Mouse (Mus musculus) forebrain, embryonic 14.5 days (tissue): ENCODE measurements around the gene Gm281. TPM values are rescaled to one million over a fixed set of nuclear protein-coding genes. Genes with fewer than 3 reads are reported as not detected.

Experiments
- ATAC-seq: fragments of 200-750 bp; cut with Nextera tagmentation; 2 replicates; pipeline ENCODE4 v1.8.0; 2017; ENCODE audit warnings: mild to moderate bottlenecking, moderate library complexity
- DNase-seq: peaks from one replicate; pipeline ENCODE4 v3.0.0-alpha.2; 2015; ENCODE audit warnings: low spot score
- H3K27ac ChIP-seq: fragments of 300-500 bp; sonication (generic); 2 replicates; pipeline ENCODE4 v1.5.1; 2014; ENCODE audit warnings: low read depth, mild to moderate bottlenecking, control low read depth, low read length, moderate library complexity
- H3K27me3 ChIP-seq: fragments of 300-500 bp; sonication (generic); replicated peaks from 2 replicates; pipeline ENCODE4 v1.6.1; 2014; ENCODE audit warnings: low read length, control low read depth, mixed read lengths; ENCODE audit not compliant: control insufficient read depth, insufficient read depth
- H3K36me3 ChIP-seq: fragments of 300-500 bp; sonication (generic); 2 replicates; pipeline ENCODE4 v1.6.1; 2014; ENCODE audit warnings: low read length, control low read depth; ENCODE audit not compliant: control insufficient read depth, insufficient read depth
- H3K4me1 ChIP-seq: fragments of 300-500 bp; sonication (generic); 2 replicates; pipeline ENCODE4 v1.6.1; 2014; ENCODE audit warnings: antibody characterized with exemption, low read length, control low read depth; ENCODE audit not compliant: control insufficient read depth, insufficient read depth
- H3K4me2 ChIP-seq: fragments of 300-500 bp; sonication (generic); 2 replicates; pipeline ENCODE4 v1.6.1; 2014; ENCODE audit warnings: mild to moderate bottlenecking, control low read depth, low read length
- H3K4me3 ChIP-seq: fragments of 300-500 bp; sonication (generic); 2 replicates; pipeline ENCODE4 v1.5.1; 2014; ENCODE audit warnings: low read depth, low read length, control low read depth
- H3K9ac ChIP-seq: fragments of 300-500 bp; sonication (generic); 2 replicates; pipeline ENCODE4 v1.6.1; 2014; ENCODE audit warnings: mild to moderate bottlenecking, low read length, control low read depth, moderate library complexity
- H3K9me3 ChIP-seq: fragments of 300-500 bp; sonication (generic); replicated peaks from 2 replicates; pipeline ENCODE4 v1.6.1; 2016; ENCODE audit warnings: low read length, control low read depth, mixed read lengths; ENCODE audit not compliant: control insufficient read depth
- WGBS: fragments of 180-500 bp; shearing (Covaris S2); extraction: QIAGEN DNeasy Blood & Tissue Kit; methylation state at CpG from one replicate; pipeline ENCODE4 v1.1.7; 2014; 5-methylcytosine and 5-hydroxymethylcytosine counted together
- polyA plus RNA-seq: library from polyadenylated mRNA; unstranded; fragments of >200 nt; fragmentation: Nextera tagmentation; extraction: Ambion mirVana; gene quantifications from 2 replicates; pipeline ENCODE4 v1.2.1, GENCODE M21; 2014

Gene Gm281
- polyA plus RNA-seq, 1 experiment from 2014 or later = not detected

GRCm38 (mm10) chr14:13906461-13906860 is 7.8 kb downstream of the Gm281 start:
- Histone ChIP-seq H3K4me3 (no peak overlapping the region), H3K27ac (no peak overlapping the region), H3K27me3 (no peaks in the 10 kb centered on the region), H3K9ac (no peak overlapping the region), H3K9me3 (no peaks in the 10 kb centered on the region), H3K4me1 (no peaks in the 10 kb centered on the region), H3K4me2 (no peak overlapping the region), H3K36me3 (no peaks in the 10 kb centered on the region)
- no peak for DNase-seq
- 91% methylated on average over 1 of the region's 1 CpGs for WGBS
- no peak for ATAC-seq

- Histone ChIP-seq H3K9me3 (no peaks in the 10 kb centered on the region), H3K4me2 (peak overlapping the region; percentile 67), H3K27me3 (no peaks in the 10 kb centered on the region), H3K4me1 (no peaks in the 10 kb centered on the region), H3K27ac (no peak overlapping the region), H3K9ac (peak overlapping the region; percentile 65), H3K4me3 (peak overlapping the region; percentile 38), H3K36me3 (no peaks in the 10 kb centered on the region)
- peak; percentile 92 for ATAC-seq
- WGBS = under 1% methylated on average over 22 of the region's 22 CpGs
- DNase-seq = peak; percentile 91
These were observed 12.6 kb downstream of the Gm281 start for GRCm38 (mm10) chr14:13901611-13902067.

GRCm38 (mm10) chr14:13895198-13895597 is 19.1 kb downstream of the Gm281 start:
- no peak overlapping the region for H3K9ac ChIP-seq
- no peaks in the 10 kb centered on the region for H3K36me3 ChIP-seq
- no peak for DNase-seq
- no peak overlapping the region for H3K4me3 ChIP-seq
- H3K9me3 ChIP-seq = no peaks in the 10 kb centered on the region
- no peak overlapping the region for H3K27ac ChIP-seq
- H3K27me3 ChIP-seq = no peaks in the 10 kb centered on the region
- no peak overlapping the region for H3K4me2 ChIP-seq
- no peaks in the 10 kb centered on the region for H3K4me1 ChIP-seq
- ATAC-seq = no peak

GRCm38 (mm10) chr14:13893748-13894147 is 20.5 kb downstream of the Gm281 start:
- H3K4me2 ChIP-seq = no peak overlapping the region
- no peaks in the 10 kb centered on the region for H3K36me3 ChIP-seq
- no peaks in the 10 kb centered on the region for H3K27me3 ChIP-seq
- no peak for DNase-seq
- H3K9ac ChIP-seq = no peak overlapping the region
- H3K9me3 ChIP-seq = no peaks in the 10 kb centered on the region
- H3K27ac ChIP-seq = no peak overlapping the region
- H3K4me3 ChIP-seq = no peak overlapping the region
- WGBS = 86% methylated on average over 3 of the region's 3 CpGs
- no peaks in the 10 kb centered on the region for H3K4me1 ChIP-seq
- ATAC-seq = no peak

- no peak for ATAC-seq
- DNase-seq = no peak
- Histone ChIP-seq H3K27me3 (no peaks in the 10 kb centered on the region), H3K4me1 (no peaks in the 10 kb centered on the region), H3K4me3 (no peak overlapping the region), H3K9ac (no peak overlapping the region), H3K27ac (no peak overlapping the region), H3K4me2 (no peak overlapping the region), H3K36me3 (no peaks in the 10 kb centered on the region), H3K9me3 (no peaks in the 10 kb centered on the region)
These were observed 52.9 kb downstream of the Gm281 start for GRCm38 (mm10) chr14:13861416-13861815.

GRCm38 (mm10) chr14:13812801-13813479 is 101.3 kb downstream of the Gm281 start:
- no peaks in the 10 kb centered on the region for H3K27me3 ChIP-seq
- H3K9ac ChIP-seq = no peak overlapping the region
- no peaks in the 10 kb centered on the region for H3K4me1 ChIP-seq
- H3K27ac ChIP-seq = no peak overlapping the region
- no peaks in the 10 kb centered on the region for H3K9me3 ChIP-seq
- DNase-seq (peak; percentile 71), ATAC-seq (peak; percentile 80)
- 82% methylated on average over 3 of the region's 3 CpGs for WGBS
- H3K4me3 ChIP-seq = no peak overlapping the region
- H3K4me2 ChIP-seq = no peak overlapping the region
- no peaks in the 10 kb centered on the region for H3K36me3 ChIP-seq

GRCm38 (mm10) chr14:13790446-13790845 is 123.8 kb downstream of the Gm281 start:
- Histone ChIP-seq H3K4me3 (no peak overlapping the region), H3K9me3 (no peaks in the 10 kb centered on the region), H3K9ac (no peak overlapping the region), H3K4me2 (no peak overlapping the region), H3K27me3 (no peaks in the 10 kb centered on the region), H3K27ac (no peak overlapping the region), H3K36me3 (no peaks in the 10 kb centered on the region), H3K4me1 (no peaks in the 10 kb centered on the region)
- no peak for DNase-seq
- no peak for ATAC-seq
- 59% methylated on average over 1 of the region's 1 CpGs for WGBS

- 33% methylated on average over 1 of the region's 1 CpGs for WGBS
- DNase-seq = no peak
- no peaks in the 10 kb centered on the region for H3K27me3 ChIP-seq
These were observed 124.3 kb downstream of the Gm281 start for GRCm38 (mm10) chr14:13790001-13790400.

GRCm38 (mm10) chr14:13782970-13783369 is 131.3 kb downstream of the Gm281 start:
- no peaks in the 10 kb centered on the region for H3K4me1 ChIP-seq
- ATAC-seq (no peak), DNase-seq (no peak)
- H3K27ac ChIP-seq = no peak overlapping the region
- H3K27me3 ChIP-seq = no peaks in the 10 kb centered on the region
- no peaks in the 10 kb centered on the region for H3K36me3 ChIP-seq
- 73% methylated on average over 4 of the region's 4 CpGs for WGBS
- no peak overlapping the region for H3K9ac ChIP-seq
- no peaks in the 10 kb centered on the region for H3K9me3 ChIP-seq
- H3K4me3 ChIP-seq = no peak overlapping the region
- no peak overlapping the region for H3K4me2 ChIP-seq

More at GRCm38 (mm10) chr14:13790001-13790400, 124.3 kb downstream of the Gm281 start:
- no peak overlapping the region for H3K27ac ChIP-seq
- no peak overlapping the region for H3K9ac ChIP-seq
- no peak overlapping the region for H3K4me3 ChIP-seq
- no peaks in the 10 kb centered on the region for H3K9me3 ChIP-seq
- no peak overlapping the region for H3K4me2 ChIP-seq
- ATAC-seq = no peak
- H3K4me1 ChIP-seq = no peaks in the 10 kb centered on the region
- H3K36me3 ChIP-seq = no peaks in the 10 kb centered on the region
